Comparison of ENCODE assay signal across 18 mouse cellular contexts in the genomic region with DNA sequence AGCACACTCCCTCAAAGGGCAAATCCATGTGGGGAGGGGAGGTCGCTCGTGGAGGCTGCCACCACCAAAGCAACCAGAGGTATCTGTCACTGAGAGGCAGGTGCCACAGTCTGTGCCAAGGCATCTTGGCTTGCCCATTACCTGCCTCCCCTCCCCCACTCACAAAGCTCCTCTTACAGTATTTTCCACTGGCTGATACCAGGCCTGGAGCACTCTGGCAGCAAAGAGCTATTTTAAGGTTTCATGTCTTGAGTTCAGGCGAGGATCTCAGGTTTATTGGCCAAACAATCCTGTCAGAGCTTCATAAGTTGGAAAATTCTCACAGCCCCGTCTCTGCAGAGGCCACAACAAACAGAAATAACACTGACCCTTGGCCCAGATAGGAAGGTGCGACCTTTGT. TPM values are rescaled to one million over a fixed set of nuclear protein-coding genes. Genes with fewer than 3 reads are reported as not detected.
DNase-seq lines count a peak whose midpoint lies in the region; ATAC-seq and TF ChIP-seq lines count a peak whose summit lies in the region.
"Had no signal": no experiment of that assay in that cellular context is flagged by ENCODE, and none has a peak within 500 bp of the region (broad histone marks: within the 10 kb centered on the region; RNA-seq: fewer than 3 reads in every experiment).

No protein-coding gene starts in this region.

- intact Hi-C loops in heart, postnatal 25 days (cut with DNase I): no loop called here

- H3K4me1 ChIP-seq in heart, embryonic 11.5 days (ENCODE audit: control insufficient read depth, insufficient read depth, low read length): no peaks in the 10 kb centered on the region
- peaks cover 34% of the 10 kb centered on the region for H3K4me1 ChIP-seq in midbrain, embryonic 10.5 days
- peaks cover 8% of the 10 kb centered on the region for H3K4me1 ChIP-seq in midbrain, embryonic 13.5 days (replicated peaks)
- H3K4me1 ChIP-seq in forebrain, postnatal 0 days (ENCODE audit: insufficient read depth): no peaks in the 10 kb centered on the region
- H3K4me1 ChIP-seq in neural tube, embryonic 15.5 days: peaks cover under 1% of the 10 kb centered on the region; the same call in 1 of the 2 replicates
- H3K4me1 ChIP-seq: limb, embryonic 15.5 days had no signal

- no peaks in the 10 kb centered on the region for H3K27me3 ChIP-seq in heart, embryonic 11.5 days (ENCODE audit: control insufficient read depth, insufficient read depth, low read length)
- H3K27me3 ChIP-seq in midbrain, embryonic 10.5 days (ENCODE audit: low read depth, poor library complexity, severe bottlenecking): no peaks in the 10 kb centered on the region
- no peaks in the 10 kb centered on the region for H3K27me3 ChIP-seq in midbrain, embryonic 13.5 days
- H3K27me3 ChIP-seq in forebrain, postnatal 0 days (ENCODE audit: insufficient read depth, low read length): no peaks in the 10 kb centered on the region
- no peaks in the 10 kb centered on the region for H3K27me3 ChIP-seq in neural tube, embryonic 15.5 days (replicated peaks)
- H3K27me3 ChIP-seq: embryonic facial prominence, embryonic 13.5 days; limb, embryonic 15.5 days; lung, embryonic 15.5 days; neural tube, embryonic 12.5 days had no signal

- WGBS in heart, embryonic 11.5 days (ENCODE audit: insufficient replicate concordance): 64% methylated on average over 5 of the region's 5 CpGs
- WGBS in midbrain, embryonic 10.5 days: 83% methylated on average over 5 of the region's 5 CpGs
- WGBS in midbrain, embryonic 13.5 days: 87% methylated on average over 5 of the region's 5 CpGs
- 88% methylated on average over 5 of the region's 5 CpGs for WGBS in forebrain, postnatal 0 days
- WGBS in neural tube, embryonic 15.5 days: 90% methylated on average over 5 of the region's 5 CpGs

- H3K9ac ChIP-seq in heart, embryonic 11.5 days (ENCODE audit: low read depth, low read length): no peak overlapping the region
- no peak overlapping the region for H3K9ac ChIP-seq in midbrain, embryonic 13.5 days (replicated peaks)
- H3K9ac ChIP-seq in forebrain, postnatal 0 days: no peak overlapping the region
- no peak overlapping the region for H3K9ac ChIP-seq in neural tube, embryonic 15.5 days (replicated peaks)
- H3K9ac ChIP-seq: embryonic facial prominence, embryonic 13.5 days; limb, embryonic 15.5 days; lung, embryonic 15.5 days; neural tube, embryonic 12.5 days had no signal

- no peak for ATAC-seq in heart, embryonic 11.5 days (replicated peaks; ENCODE audit: insufficient number of reproducible peaks, low FRiP score, low TSS enrichment)
- no peak for ATAC-seq in midbrain, embryonic 13.5 days
- no peak for ATAC-seq in forebrain, postnatal 0 days
- ATAC-seq in neural tube, embryonic 15.5 days (ENCODE audit: low FRiP score): no peak

- no peak for TF ChIP-seq CTCF in forebrain, postnatal 0 days (IDR thresholded peaks at IDR 0.05; ENCODE audit: low read depth)

- H3K36me3 ChIP-seq in heart, embryonic 11.5 days (ENCODE audit: control insufficient read depth, insufficient read depth, low read length): no peaks in the 10 kb centered on the region
- no peaks in the 10 kb centered on the region for H3K36me3 ChIP-seq in midbrain, embryonic 10.5 days
- no peaks in the 10 kb centered on the region for H3K36me3 ChIP-seq in midbrain, embryonic 13.5 days
- H3K36me3 ChIP-seq in forebrain, postnatal 0 days (ENCODE audit: insufficient read depth): no peaks in the 10 kb centered on the region
- no peaks in the 10 kb centered on the region for H3K36me3 ChIP-seq in neural tube, embryonic 15.5 days
- H3K36me3 ChIP-seq: embryonic facial prominence, embryonic 13.5 days; hindbrain, embryonic 10.5 days; limb, embryonic 15.5 days; lung, embryonic 15.5 days; neural tube, embryonic 12.5 days had no signal

- H3K9me3 ChIP-seq in heart, embryonic 11.5 days (replicated peaks; ENCODE audit: control insufficient read depth, low read length): no peaks in the 10 kb centered on the region
- no peaks in the 10 kb centered on the region for H3K9me3 ChIP-seq in midbrain, embryonic 10.5 days (replicated peaks)
- no peaks in the 10 kb centered on the region for H3K9me3 ChIP-seq in midbrain, embryonic 13.5 days
- no peaks in the 10 kb centered on the region for H3K9me3 ChIP-seq in forebrain, postnatal 0 days (ENCODE audit: low read length)
- no peaks in the 10 kb centered on the region for H3K9me3 ChIP-seq in neural tube, embryonic 15.5 days (replicated peaks)
- H3K9me3 ChIP-seq: embryonic facial prominence, embryonic 13.5 days; hindbrain, embryonic 10.5 days; limb, embryonic 15.5 days; lung, embryonic 15.5 days; megakaryocyte, embryonic 14.5 days; neural tube, embryonic 12.5 days had no signal

- H3K4me2 ChIP-seq in heart, embryonic 11.5 days: no peak overlapping the region
- no peak overlapping the region for H3K4me2 ChIP-seq in midbrain, embryonic 13.5 days (replicated peaks)
- H3K4me2 ChIP-seq in forebrain, postnatal 0 days (ENCODE audit: low read depth): no peak overlapping the region
- H3K4me2 ChIP-seq in neural tube, embryonic 15.5 days: no peak overlapping the region
- H3K4me2 ChIP-seq: embryonic facial prominence, embryonic 13.5 days; limb, embryonic 15.5 days; lung, embryonic 15.5 days; neural tube, embryonic 12.5 days had no signal

- no peak overlapping the region for H3K27ac ChIP-seq in heart, embryonic 11.5 days (ENCODE audit: low read depth, low read length)
- 0 out of 2 replicates have a peak overlapping the region, but pooled peaks have one; percentile 9 for H3K27ac ChIP-seq in midbrain, embryonic 10.5 days (replicated peaks)
- no peak overlapping the region for H3K27ac ChIP-seq in midbrain, embryonic 13.5 days
- H3K27ac ChIP-seq in forebrain, postnatal 0 days (ENCODE audit: low read depth, low read length): no peak overlapping the region
- no peak overlapping the region for H3K27ac ChIP-seq in neural tube, embryonic 15.5 days (replicated peaks)
- H3K27ac ChIP-seq: embryonic facial prominence, embryonic 13.5 days; hindbrain, embryonic 10.5 days; limb, embryonic 15.5 days; lung, embryonic 15.5 days; neural tube, embryonic 12.5 days had no signal

- H3K4me3 ChIP-seq in heart, embryonic 11.5 days (ENCODE audit: low read depth, low read length): no peak overlapping the region
- no peak overlapping the region for H3K4me3 ChIP-seq in midbrain, embryonic 10.5 days
- H3K4me3 ChIP-seq in midbrain, embryonic 13.5 days (replicated peaks): no peak overlapping the region
- H3K4me3 ChIP-seq in forebrain, postnatal 0 days (ENCODE audit: low read depth, low read length): no peak overlapping the region
- H3K4me3 ChIP-seq in neural tube, embryonic 15.5 days (replicated peaks): no peak overlapping the region
- H3K4me3 ChIP-seq: embryonic facial prominence, embryonic 13.5 days; hindbrain, embryonic 10.5 days; limb, embryonic 15.5 days; lung, embryonic 15.5 days; megakaryocyte, embryonic 14.5 days; neural tube, embryonic 12.5 days had no signal

- DNase-seq in heart, adult 18-20 months: peak; percentile 71 to 78
- DNase-seq in midbrain, embryonic 10.5 days (ENCODE audit: low spot score): no peak
- DNase-seq in heart, postnatal 25 days (ENCODE audit: low spot score): peak; percentile 13
- no peak for DNase-seq in forebrain, postnatal 0 days
- DNase-seq in frontal cortex, postnatal 36 days (ENCODE audit: low spot score in 2 of 2): no peak
- DNase-seq: cerebellum, adult 11-12 months; thymus, adult 18-20 months had no signal

RNA-seq across cellular contexts. Expression of gene Tectb, which starts 9.5 kb away (rescaled TPM):
- under 1 TPM in 1 of 2 experiments, not detected in 1; 0.41 TPM for total RNA-seq in heart, adult 18-20 months (2021)
- not detected in 2 replicates for polyA plus RNA-seq in heart, embryonic 11.5 days (2014; fragmentation: Nextera tagmentation; extraction: Ambion mirVana)
- polyA plus RNA-seq in midbrain, embryonic 10.5 days (2016; fragmentation: Nextera tagmentation; extraction: Ambion mirVana): 0.12 TPM in 1 of 2 replicates, not detected in the other
- polyA plus RNA-seq in midbrain, embryonic 13.5 days (2015; fragmentation: Nextera tagmentation; extraction: Ambion mirVana): 0.30 and 0.83 TPM in 2 replicates
- under 1 TPM in 1 of 2 experiments, not detected in 1; 0.21 TPM for total RNA-seq in heart, postnatal 25 days (2021)
- total RNA-seq in forebrain, postnatal 0 days (2014; rRNA removed): 0.46 TPM in 1 of 2 replicates, not detected in the other
- polyA plus RNA-seq in forebrain, postnatal 0 days (2015; fragmentation: Nextera tagmentation; extraction: Ambion mirVana): 0.16 and 0.20 TPM in 2 replicates
- polyA plus RNA-seq in neural tube, embryonic 15.5 days (2015; fragmentation: Nextera tagmentation; extraction: Ambion mirVana): not detected in 2 replicates
- total RNA-seq: common myeloid progenitor, adult 5-6 weeks had no signal
- polyA plus RNA-seq: embryonic facial prominence, embryonic 13.5 days; hindbrain, embryonic 10.5 days; intestine, embryonic 14.5 days; limb, embryonic 15.5 days; lung, embryonic 15.5 days; neural tube, embryonic 12.5 days had no signal

RNA-seq across cellular contexts. Expression of gene Gucy2g, which starts 51.0 kb away (rescaled TPM):
- total RNA-seq in heart, adult 18-20 months (2021): under 1 TPM in 1 of 2 experiments, not detected in 1; 0.10 TPM
- not detected in 2 replicates for polyA plus RNA-seq in heart, embryonic 11.5 days (2014; fragmentation: Nextera tagmentation; extraction: Ambion mirVana)
- not detected in 2 replicates for polyA plus RNA-seq in midbrain, embryonic 10.5 days (2016; fragmentation: Nextera tagmentation; extraction: Ambion mirVana)
- polyA plus RNA-seq in midbrain, embryonic 13.5 days (2015; fragmentation: Nextera tagmentation; extraction: Ambion mirVana): 0.07 TPM in 1 of 2 replicates, not detected in the other
- total RNA-seq in heart, postnatal 25 days (2021): under 1 TPM; 0.08 to 0.10 TPM
- 0.08 and 0.14 TPM in 2 replicates for total RNA-seq in forebrain, postnatal 0 days (2014; rRNA removed)
- polyA plus RNA-seq in forebrain, postnatal 0 days (2015; fragmentation: Nextera tagmentation; extraction: Ambion mirVana): 0.22 and 0.31 TPM in 2 replicates
- polyA plus RNA-seq in neural tube, embryonic 15.5 days (2015; fragmentation: Nextera tagmentation; extraction: Ambion mirVana): 0.06 and 0.12 TPM in 2 replicates
- polyA plus RNA-seq: hindbrain, embryonic 10.5 days; intestine, embryonic 14.5 days; neural tube, embryonic 12.5 days had no signal

Comparison
In these comparisons a context has a peak if more than half of its experiments do, and no peak if none do; other contexts are left out.
1. DNase-seq: peak in heart, adult 18-20 months (2 of 2) and heart, postnatal 25 days (single experiment); none in midbrain, embryonic 10.5 days (single experiment), forebrain, postnatal 0 days (single experiment) and frontal cortex, postnatal 36 days (0 of 2).